Mouse (Mus musculus) neural tube, embryonic 10.5 days (tissue): Measurements from ENCODE around the gene Dld.

Experiments used
- DNase-seq: peaks from one replicate; pipeline ENCODE4 v3.0.0-alpha.2; 2017; ENCODE audit warnings: low spot score; ENCODE audit errors: extremely low spot score

The Dld gene

DNA sequence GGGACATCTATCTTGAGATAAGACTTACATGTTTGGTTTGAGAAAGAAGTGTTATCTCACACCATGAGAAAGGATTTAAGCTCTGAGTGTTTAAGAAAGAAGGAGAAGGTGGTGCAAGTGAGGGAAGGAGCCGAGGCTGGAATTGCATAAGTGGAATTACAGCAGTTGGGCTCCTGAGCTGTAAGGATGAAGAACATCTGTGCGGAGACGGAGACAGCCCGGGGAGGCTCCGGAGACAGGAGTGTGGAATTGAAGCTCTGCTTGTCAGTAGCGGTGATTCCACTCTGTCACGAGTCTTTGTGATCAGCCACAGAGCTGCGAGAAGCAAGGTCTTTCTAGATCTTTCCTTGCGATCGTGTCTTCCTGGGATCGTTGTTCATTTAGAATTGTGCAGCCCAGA is 56.3 kb downstream of the Dld start:
- no peak for DNase-seq

- no peak for DNase-seq
These were observed 56.7 kb downstream of the Dld start for GRCm38 (mm10) chr12:31294526-31294925.

GRCm38 (mm10) chr12:31293361-31294142 is 57.7 kb downstream of the Dld start:
- no peak for DNase-seq

- DNase-seq = no peak
These were observed 60.3 kb downstream of the Dld start for GRCm38 (mm10) chr12:31290951-31291350.

DNA sequence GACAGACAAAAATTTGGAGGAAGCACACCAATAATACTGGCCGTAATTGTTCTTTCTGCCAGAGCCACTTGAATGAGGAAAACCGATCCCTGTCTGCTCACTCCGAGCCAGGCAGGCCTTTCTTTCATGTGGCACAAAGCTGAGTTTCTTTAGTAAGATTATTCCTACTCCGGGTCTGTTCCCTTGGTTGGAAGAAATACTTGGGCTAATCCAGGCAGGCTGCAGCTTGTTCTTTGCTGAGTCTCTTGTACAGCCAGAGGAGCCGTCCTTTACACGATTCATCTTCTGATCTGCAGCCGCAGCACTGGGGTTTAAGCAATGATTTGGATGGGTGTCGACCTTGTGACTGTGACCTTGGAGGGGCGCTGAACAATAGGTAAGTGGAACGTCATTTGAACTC is 62.2 kb downstream of the Dld start:
- no peak for DNase-seq

GRCm38 (mm10) chr12:31283617-31284136 is 67.6 kb downstream of the Dld start:
- DNase-seq = no peak

DNA sequence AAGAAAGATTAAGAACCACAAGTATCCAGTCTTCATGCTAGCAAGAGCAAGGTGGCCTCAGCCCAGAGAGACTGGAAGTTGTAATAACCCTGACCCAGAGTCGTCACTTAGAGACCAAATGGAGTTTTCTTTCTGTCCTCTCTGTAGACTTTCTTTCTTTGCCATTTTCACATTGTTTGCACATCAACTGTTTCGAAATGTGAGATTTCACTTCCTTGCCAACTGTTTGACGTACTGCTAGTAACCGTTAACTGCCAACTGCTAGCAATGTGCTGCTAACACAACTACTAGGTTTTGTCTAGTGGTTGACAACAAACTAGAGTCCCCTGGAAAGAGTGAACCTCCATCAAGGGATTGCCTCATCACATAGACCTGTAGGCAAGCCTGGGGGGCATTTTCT is 68.1 kb downstream of the Dld start:
- no peak for DNase-seq

DNA sequence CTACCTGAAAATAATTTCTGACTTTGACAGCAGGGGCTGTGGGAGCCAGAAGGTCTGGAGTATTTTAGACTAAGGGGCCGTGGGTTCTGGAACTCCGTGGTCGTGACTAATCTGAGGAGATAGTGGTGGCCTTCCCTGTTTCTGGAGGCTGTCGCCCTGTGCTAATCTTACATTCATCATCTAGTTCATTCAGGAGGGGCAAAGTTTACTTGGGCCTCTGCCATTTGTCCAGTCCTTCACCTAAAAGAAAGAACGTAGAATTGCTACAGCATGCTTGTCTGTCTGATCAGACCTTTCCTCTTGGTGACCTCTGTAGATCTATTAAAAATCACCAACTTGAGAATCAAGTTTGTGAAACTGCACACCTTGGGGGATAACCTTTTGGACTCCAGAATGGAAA is 69.0 kb downstream of the Dld start:
- DNase-seq = no peak
